Mouse (Mus musculus) urinary bladder, postnatal 4 days (tissue): Measurements from ENCODE around the gene Uhrf2.

Experiments used
- DNase-seq, 2 experiments: peaks; one replicate each; pipeline ENCODE4 v3.0.0; 2021 to 2022; ENCODE audit warnings: low spot score in 2 of 2

Uhrf2 gene

GRCm38 (mm10) chr19:30124999-30125669, 94.8 kb downstream of the Uhrf2 start:
- DNase-seq, result no peak

- no peak for DNase-seq
These were observed 95.4 kb downstream of the Uhrf2 start for GRCm38 (mm10) chr19:30125670-30126059.

- DNase-seq, result no peak
These were observed 97.9 kb downstream of the Uhrf2 start for GRCm38 (mm10) chr19:30128177-30128576.

GRCm38 (mm10) chr19:30136308-30136707, 106.0 kb downstream of the Uhrf2 start:
- DNase-seq, result no peak
